Mouse (Mus musculus): ENCODE data around the gene Pim3.

DNA sequence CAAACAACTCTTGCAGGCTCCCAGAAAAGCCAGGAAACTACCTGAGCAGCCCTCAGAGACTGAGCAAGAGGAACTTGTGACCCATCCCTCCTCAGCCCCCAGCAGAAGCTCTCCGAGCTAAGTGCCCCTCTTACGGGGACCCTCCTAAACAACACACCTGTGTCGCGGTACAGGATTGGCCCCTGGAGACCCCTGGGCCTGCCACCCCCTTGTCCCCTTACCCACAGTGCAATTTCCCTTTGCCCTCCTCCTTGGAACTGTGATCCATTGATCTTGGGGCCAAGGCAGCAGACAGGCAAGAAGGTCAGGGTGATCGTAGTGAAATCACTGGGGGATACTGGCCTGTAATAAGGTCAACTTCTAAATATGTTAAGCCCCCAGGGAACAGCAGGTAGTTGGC is 25.4 kb upstream of the Pim3 start:
- TF ChIP-seq CTCF (IDR thresholded peaks at IDR 0.05; ENCODE audit: low read depth): no peak
- no peak for TF ChIP-seq EP300 (IDR thresholded peaks at IDR 0.05; ENCODE audit: low read depth)
